Mouse (Mus musculus) inflammation-experienced regulatory T-cells, adult 16 weeks (primary cell): ENCODE measurements around the gene Dtl. TPM values are rescaled to one million over a fixed set of nuclear protein-coding genes. Genes with fewer than 3 reads are reported as not detected.

Source experiments
- polyA plus RNA-seq: library from polyadenylated mRNA; unstranded; fragments of 100-300 nt; shearing (Covaris generic); gene quantifications from one replicate; pipeline ENCODE4 v1.2.1, GENCODE M21; 2017

Gene Dtl
- polyA plus RNA-seq = 9.0 TPM

GRCm38 (mm10) chr1:191575458-191576247 lies at the start of gene Dtl, which contains the start of gene Ints7:
Gene Dtl (minus strand): TSS chr1:191575544.
Gene Ints7 (plus strand): TSS chr1:191575636.

Other genes with a start within 250 kb of the Dtl start
- 33.7 TPM for gene Tmem206, start 249.6 kb downstream of the Dtl start, polyA plus RNA-seq
- gene Ppp2r5a, start 172.3 kb downstream of the Dtl start, polyA plus RNA-seq = 24.2 TPM
- gene Ints7, start 92 bp upstream of the Dtl start, polyA plus RNA-seq = 54.8 TPM
- gene Lpgat1, start 142.3 kb upstream of the Dtl start, polyA plus RNA-seq = 4.5 TPM
- 3.2 TPM for gene Nek2, start 245.9 kb upstream of the Dtl start, polyA plus RNA-seq